Mouse (Mus musculus) heart, postnatal 4 days (tissue): ENCODE data around the gene Zer1. TPM values are rescaled to one million over a fixed set of nuclear protein-coding genes. Genes with fewer than 3 reads are reported as not detected.
A peak's percentile ranks its signal among the peaks of the same experiment; 100 is the strongest.
"Not testable (repeated sequence)": the region's sequence is repeated elsewhere in the genome, so short reads cannot be mapped to it uniquely, and the experiment has no call there.

Experiments used
- DNase-seq: peaks from one replicate; pipeline ENCODE4 v3.0.0; 2021
- total RNA-seq, 2 experiments: library from RNA; stranded (reverse); gene quantifications; 2 replicates each; pipeline ENCODE4 v1.2.3; 2021

The Zer1 gene
- total RNA-seq, 2 experiments from 2014 or later = 24.3 to 24.9 TPM

GRCm38 (mm10) chr2:30076959-30077358, 47.4 kb downstream of the Zer1 start:
- no peak for DNase-seq

GRCm38 (mm10) chr2:30076439-30076838, 47.9 kb downstream of the Zer1 start:
- no peak for DNase-seq

GRCm38 (mm10) chr2:30075625-30076024, 48.8 kb downstream of the Zer1 start:
- no peak for DNase-seq

GRCm38 (mm10) chr2:30073285-30073684, 51.1 kb downstream of the Zer1 start:
- DNase-seq = no peak

GRCm38 (mm10) chr2:30072875-30073274, 51.5 kb downstream of the Zer1 start:
- no peak for DNase-seq

GRCm38 (mm10) chr2:30067962-30068361, 56.4 kb downstream of the Zer1 start:
- DNase-seq = no peak

- DNase-seq = peak; percentile 63
Observed at GRCm38 (mm10) chr2:30067031-30067888, 57.1 kb downstream of the Zer1 start.

- DNase-seq = peak; percentile 97
Observed at GRCm38 (mm10) chr2:30066046-30066901, 58.1 kb downstream of the Zer1 start.

- DNase-seq = no peak
Observed at GRCm38 (mm10) chr2:30064298-30064697, 60.1 kb downstream of the Zer1 start.

- no peak for DNase-seq
Observed at GRCm38 (mm10) chr2:30063791-30064190, 60.6 kb downstream of the Zer1 start.

GRCm38 (mm10) chr2:30063235-30063634, 61.1 kb downstream of the Zer1 start:
- DNase-seq = no peak

- peak; percentile 60 for DNase-seq
Observed at GRCm38 (mm10) chr2:30062249-30063093, 61.9 kb downstream of the Zer1 start.

GRCm38 (mm10) chr2:30061215-30062166, 62.9 kb downstream of the Zer1 start:
- DNase-seq = peak; percentile 61

- no peak for DNase-seq
Observed at GRCm38 (mm10) chr2:30058418-30058817, 66.0 kb downstream of the Zer1 start.

- no peak for DNase-seq
Observed at GRCm38 (mm10) chr2:30057223-30057904, 67.0 kb downstream of the Zer1 start, which contains the start of gene Set. Gene Set (plus strand): TSS chr2:30057378.

GRCm38 (mm10) chr2:30056736-30057135, 67.6 kb downstream of the Zer1 start:
- no peak for DNase-seq

- not testable (repeated sequence) for DNase-seq
Observed at GRCm38 (mm10) chr2:30055310-30055709, 69.1 kb downstream of the Zer1 start.

GRCm38 (mm10) chr2:30051992-30052761, 72.2 kb downstream of the Zer1 start:
- no peak for DNase-seq

GRCm38 (mm10) chr2:30049831-30050230, 74.6 kb downstream of the Zer1 start:
- DNase-seq = no peak
